Mouse (Mus musculus) brain, embryonic 14.5 days (tissue): ENCODE data around the gene Hoxd3.

Experiments
- CTCF ChIP-seq: fragments of 200-500 bp; IDR thresholded peaks from 2 replicates; pipeline ENCODE4 v1.5.1; 2012; ENCODE audit warnings: inconsistent platforms, mild to moderate bottlenecking, moderate library complexity, borderline replicate concordance; ENCODE audit not compliant: insufficient read depth, insufficient read length; ENCODE audit errors: extremely low read depth
- POLR2A ChIP-seq: fragments of 200-500 bp; IDR thresholded peaks from 2 replicates; pipeline ENCODE4 v1.6.1; 2012; ENCODE audit warnings: mild to moderate bottlenecking, inconsistent platforms, borderline replicate concordance; ENCODE audit not compliant: poor library complexity, insufficient read depth, insufficient read length, severe bottlenecking; ENCODE audit errors: extremely low read depth

DNA sequence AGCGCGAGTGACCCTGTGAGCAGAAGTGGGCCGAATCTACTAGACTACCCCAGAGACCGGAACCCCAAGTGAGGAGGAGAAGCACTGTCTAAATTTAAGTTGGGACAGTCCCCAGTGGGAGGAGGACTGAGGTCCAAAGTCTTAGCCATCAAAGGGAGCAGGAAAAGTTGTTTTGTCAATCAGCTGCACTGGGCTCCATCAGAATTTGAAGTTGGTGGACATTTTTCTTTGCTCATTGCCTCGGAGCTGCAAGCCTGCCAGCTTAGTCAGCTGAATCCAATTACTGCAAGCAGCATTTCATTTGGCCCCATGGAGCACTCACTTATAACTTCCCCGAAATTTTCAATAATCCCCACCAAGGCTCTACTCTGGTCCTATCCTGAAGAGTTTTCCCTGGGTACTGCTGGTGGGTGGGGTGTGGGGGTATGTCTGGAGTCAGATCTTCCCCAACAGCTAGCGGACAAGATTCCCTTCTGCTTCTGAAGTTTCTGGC lies 25.9 kb downstream of the Hoxd3 start:
- TF ChIP-seq CTCF (no peak), POLR2A (no peak)
